Mouse (Mus musculus): ENCODE data around the gene Cdc40. TPM values are rescaled to one million over a fixed set of nuclear protein-coding genes. Genes with fewer than 3 reads are reported as not detected.

Cdc40 gene
- 10 to 100 TPM; 36.0 to 38.2 TPM for total RNA-seq (2021)
- long read RNA-seq, transcript Cdc40-201 (15 exons, 3,534 nt) = major isoform, 22 of 28 reads
- long read RNA-seq, partial matches to known transcripts = 2 of 28 reads
- long read RNA-seq, other reads (novel, unspliced or antisense) = 4 of 28 reads

DNA sequence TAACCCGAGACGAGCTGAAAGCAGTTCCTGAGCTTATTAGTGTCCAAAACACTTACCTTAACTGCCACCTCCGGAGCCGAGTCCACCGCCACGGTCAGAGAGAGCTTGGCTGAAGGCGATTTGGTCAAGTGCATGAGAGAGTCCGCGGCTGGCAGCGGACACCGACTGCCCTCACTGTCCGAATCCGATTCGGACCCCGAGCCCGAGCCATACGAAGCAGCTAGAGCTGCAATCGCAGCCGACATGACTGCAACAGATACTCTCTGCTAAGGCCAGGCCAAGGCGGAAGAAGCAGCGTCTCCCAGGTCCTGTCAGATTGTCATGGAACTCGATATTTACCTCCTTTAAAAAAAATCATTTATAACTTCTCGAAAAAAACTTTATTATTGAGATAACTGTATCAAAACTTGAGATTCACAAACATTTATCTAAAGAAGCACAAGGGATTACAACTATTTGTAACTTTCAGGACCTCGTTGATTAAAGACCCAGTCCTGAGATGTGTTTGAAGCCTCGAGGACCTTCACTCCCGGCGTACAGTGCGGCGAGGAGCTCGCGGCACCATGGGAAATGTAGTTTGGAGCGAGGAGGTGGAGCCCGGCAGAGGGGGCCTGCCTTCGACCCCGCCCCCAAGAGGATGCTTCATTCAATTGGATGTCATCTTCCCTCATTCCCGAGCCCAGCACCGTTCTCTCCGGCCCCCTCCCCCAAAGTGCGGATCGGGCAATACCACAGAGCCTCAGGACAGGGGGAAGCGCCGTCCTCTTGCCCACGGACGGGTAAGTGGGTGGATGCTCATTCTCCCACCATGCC, at the start of gene Cdc40, which contains the start of gene Wasf1:
TSS of gene Cdc40 (minus strand) at position 481 of the 813 bp plus-strand sequence.
TSS of gene Wasf1 (plus strand) at position 645 of the 813 bp plus-strand sequence.
- peak; percentile 97 to 98 for DNase-seq (ENCODE audit: low spot score in 2 of 2)

GRCm38 (mm10) chr10:40919464-40919863, 36.4 kb upstream of the Cdc40 start:
- DNase-seq (ENCODE audit: low spot score in 2 of 2) = no peak

- no peak for DNase-seq (ENCODE audit: low spot score in 2 of 2)
These were observed 35.7 kb upstream of the Cdc40 start for GRCm38 (mm10) chr10:40918669-40919440.

DNA sequence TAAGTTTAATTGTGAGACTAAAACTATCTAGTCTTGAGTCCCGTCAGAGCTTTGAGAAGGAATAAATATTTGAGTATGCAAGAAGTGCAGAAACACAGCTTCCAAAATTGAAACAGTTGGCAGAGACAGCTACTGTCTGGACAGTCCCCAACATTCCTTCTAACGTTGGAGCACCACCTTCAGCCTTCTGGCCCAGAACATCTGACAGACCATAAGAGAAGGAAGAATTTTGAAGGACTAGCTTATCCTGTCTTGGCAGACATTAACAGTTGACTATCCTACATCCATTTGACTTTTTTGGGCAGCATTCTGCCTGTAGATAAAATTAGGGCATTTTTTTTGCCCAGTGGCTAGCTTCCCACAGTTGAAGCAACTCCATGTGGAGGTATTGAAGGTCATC, 32.1 kb upstream of the Cdc40 start:
- DNase-seq (ENCODE audit: low spot score in 2 of 2) = no peak

DNA sequence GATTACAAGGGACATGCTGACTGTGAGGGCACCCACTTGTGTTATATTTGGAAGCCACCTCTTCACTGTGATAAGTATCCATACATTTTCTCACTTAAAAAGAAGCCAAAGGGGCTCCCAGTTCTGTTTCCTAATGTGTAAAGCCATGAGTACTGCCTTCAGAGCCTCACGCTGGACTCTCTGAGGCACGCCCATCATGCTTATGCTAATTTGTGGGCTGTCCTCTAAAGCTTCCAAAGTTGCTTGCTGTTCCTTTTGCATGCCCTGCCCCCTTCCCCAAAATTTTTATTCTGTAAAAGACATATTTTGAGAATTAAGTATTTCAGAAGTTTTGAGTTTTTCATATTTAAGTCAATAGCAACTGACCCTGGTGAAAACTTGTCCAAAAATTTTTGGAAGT, 27.7 kb upstream of the Cdc40 start:
- no peak for DNase-seq (ENCODE audit: low spot score in 2 of 2)

DNA sequence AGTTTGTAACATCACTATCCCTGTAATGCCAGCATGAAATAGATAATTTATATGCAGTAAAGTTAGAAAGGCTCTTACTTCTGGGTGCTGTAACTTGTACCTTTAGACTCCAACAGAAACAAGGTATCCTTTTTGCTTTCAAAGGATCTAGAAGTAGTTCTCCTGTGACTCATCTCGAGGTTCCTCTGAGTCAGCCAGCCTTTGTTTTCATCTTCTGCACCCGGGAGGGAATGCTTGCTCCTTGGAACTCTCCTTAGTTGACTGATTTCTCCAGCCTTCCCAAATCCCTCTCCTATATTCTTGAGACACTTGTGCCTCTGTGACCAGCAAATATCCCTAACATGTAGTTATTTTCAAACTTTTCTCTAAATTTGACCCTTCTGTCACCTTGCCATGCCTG, 25.5 kb upstream of the Cdc40 start:
- no peak for DNase-seq (ENCODE audit: low spot score in 2 of 2)

GRCm38 (mm10) chr10:40906802-40907201, 23.7 kb upstream of the Cdc40 start:
- DNase-seq (ENCODE audit: low spot score in 2 of 2) = no peak

DNA sequence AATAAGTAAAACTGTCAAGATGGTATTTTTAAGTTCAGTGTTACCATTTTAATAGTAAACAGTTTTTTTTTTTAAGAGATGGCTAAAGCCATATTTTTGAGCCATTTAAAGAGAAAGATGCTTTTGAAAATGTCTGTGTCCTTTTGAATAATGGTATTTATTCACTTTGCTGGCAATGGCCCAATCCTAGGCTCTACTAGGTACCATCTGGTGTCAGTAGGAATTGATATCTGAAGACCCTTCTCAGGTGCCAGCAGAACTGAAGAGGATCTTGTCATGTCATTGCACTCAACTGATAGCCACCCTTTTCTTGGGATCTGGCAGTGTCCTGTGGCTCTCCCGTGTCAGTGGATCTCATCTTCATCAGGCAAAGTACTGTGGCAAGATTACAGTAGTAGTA, 23.0 kb upstream of the Cdc40 start:
- no peak for DNase-seq (ENCODE audit: low spot score in 2 of 2)

- no peak for DNase-seq (ENCODE audit: low spot score in 2 of 2)
These were observed 18.7 kb upstream of the Cdc40 start for GRCm38 (mm10) chr10:40901786-40902185.

DNA sequence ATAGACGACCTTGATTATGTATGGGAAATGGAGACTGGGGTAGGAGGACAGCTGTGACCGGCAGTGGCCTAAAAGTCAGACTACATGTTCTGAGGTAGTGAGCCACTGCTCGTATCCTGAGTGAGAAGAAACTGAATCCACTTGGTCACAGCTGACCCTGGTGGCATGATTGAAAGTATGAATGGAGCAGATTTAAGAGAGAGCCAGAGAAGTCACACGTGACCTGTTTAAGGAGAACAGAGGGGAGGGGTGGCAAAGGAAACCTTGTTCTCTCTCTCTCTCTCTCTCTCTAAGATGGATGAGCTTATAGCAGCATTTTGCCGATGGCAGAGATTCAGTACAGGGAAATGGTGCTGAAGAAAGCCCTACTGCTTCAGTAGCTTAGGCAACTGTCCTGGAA, 13.5 kb upstream of the Cdc40 start:
- DNase-seq (ENCODE audit: low spot score in 2 of 2) = no peak

DNA sequence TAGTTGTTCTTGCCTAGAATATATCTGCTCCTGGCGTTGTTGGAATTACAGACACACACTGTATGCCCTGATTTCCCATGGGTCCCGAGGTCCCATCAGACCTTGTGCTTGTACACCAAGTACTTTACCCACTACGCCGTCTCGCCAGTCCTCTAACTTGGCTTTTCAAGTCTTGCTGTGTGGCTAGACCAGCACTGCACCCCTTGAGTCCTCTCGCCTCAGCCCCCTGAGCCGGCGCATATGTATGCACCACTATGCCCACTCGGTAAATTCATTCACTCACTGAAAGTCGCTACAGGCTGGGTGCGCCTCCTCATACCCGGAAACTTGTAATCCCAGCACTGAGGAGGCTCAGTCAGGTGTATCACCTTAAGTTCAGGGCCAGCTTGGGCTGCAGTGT, 12.7 kb upstream of the Cdc40 start:
- no peak for DNase-seq (ENCODE audit: low spot score in 2 of 2)

- no peak for DNase-seq (ENCODE audit: low spot score in 2 of 2)
These were observed 6.0 kb upstream of the Cdc40 start for GRCm38 (mm10) chr10:40889146-40889545.

DNA sequence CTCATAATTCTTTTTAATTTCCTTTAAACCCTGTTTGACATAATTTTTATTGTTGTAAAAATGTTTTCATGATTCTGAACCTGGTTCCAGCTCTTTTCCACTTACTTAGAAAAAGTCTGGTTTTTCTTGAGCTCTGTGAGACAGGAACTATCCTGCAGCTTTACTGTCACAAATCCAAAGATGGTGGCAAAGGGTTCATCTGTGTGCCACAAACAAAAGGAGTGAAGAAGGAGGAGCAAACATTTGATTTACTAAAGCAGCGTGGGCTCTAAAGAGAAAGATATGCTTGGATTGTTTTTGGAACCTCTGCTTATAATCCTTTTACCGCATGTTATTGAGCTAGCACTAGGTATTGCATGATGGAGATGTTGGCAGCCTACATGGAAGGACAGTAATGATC, 4.2 kb upstream of the Cdc40 start:
- no peak for DNase-seq (ENCODE audit: low spot score in 2 of 2)

- no peak for DNase-seq (ENCODE audit: low spot score in 2 of 2)
These were observed 2.3 kb upstream of the Cdc40 start for GRCm38 (mm10) chr10:40885432-40885831.

DNA sequence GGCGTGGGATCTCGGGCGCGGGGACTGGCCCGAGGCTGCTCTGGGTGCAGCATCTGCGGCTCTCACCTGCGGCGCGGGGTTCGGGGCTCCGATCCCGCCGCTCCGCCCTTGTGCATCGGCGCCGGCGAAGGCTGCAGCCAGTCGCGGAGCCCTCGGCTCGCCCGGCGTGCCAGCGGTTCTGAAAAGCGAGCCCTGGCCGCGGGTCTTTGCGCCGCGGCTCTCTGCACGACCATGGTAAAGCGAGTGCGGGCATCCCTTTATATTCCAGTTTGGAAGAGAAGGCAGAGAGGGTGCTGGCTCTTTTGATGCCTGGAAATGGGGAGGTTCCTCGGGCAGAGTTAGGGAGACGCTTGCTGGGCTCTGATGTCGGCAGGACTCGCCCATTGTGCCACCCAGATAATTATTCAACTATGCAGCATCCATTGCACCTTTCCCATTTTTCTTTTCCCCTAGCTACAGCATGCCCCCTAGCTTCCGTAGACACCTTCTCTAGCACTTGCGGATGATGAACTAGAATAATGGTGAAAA, 1.2 kb upstream of the Cdc40 start:
- peak; percentile 59 to 61 for DNase-seq (ENCODE audit: low spot score in 2 of 2)

- no peak for DNase-seq (ENCODE audit: low spot score in 2 of 2)
These were observed 650 bp upstream of the Cdc40 start for GRCm38 (mm10) chr10:40883644-40884278.

DNA sequence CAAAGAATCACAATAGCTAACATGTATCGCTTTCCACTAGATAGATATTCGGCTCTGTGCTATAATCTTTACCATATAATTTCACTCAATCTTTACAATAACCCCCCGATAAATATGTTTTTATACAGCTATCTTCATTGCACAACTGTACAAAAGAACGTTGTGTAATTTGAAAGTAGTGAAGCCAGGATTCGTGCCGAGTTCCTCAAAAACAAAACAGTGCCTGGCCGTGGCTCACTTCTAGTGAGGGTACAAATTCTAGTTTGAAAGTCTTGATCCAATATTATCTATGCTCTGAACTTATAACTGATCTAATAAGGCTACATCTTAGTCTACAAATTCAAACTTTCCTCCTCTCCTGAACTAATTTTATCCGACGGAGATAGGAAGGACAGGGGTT, 778 bp downstream of the Cdc40 start:
- DNase-seq (ENCODE audit: low spot score in 2 of 2) = no peak

DNA sequence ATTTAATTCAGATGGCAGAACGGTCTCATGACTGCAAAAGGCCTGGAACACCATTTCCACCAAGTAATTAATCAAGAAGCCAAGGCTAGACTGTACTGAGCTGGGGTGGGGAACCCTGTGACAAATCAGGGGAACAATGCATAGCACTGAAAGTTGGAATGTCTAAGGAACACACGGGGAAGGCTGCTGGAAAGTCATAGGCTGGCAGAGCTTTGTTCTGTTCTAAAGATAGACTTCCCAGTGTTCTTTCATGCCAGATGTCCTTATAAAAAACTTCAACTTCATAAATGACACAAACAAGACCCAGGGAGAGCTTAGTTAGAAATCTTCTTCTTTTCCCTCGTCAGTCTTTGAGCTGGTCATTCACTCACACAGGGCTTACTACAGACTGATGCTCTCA, 1.9 kb downstream of the Cdc40 start:
- no peak for DNase-seq (ENCODE audit: low spot score in 2 of 2)

DNA sequence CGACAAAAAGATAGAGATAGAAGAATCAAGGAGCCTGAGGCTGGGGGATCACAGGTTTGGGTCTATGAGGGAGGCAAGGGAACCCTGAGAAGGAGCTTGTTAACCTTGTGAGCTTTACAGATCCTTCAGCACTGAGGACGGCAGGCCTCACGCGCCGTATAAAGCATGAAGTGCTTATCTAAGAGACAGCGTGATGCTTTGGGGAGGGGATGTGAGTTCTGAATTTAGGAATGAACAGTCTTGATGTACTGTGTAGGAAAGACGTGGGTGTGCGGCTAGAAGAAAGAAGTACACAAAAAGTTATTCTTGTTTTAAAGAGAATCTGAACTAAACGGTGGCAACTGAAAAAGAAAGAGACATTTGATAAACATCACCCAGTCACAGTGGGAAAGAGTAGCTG, 3.1 kb downstream of the Cdc40 start:
- DNase-seq (ENCODE audit: low spot score in 2 of 2) = no peak

- no peak for DNase-seq (ENCODE audit: low spot score in 2 of 2)
These were observed 4.9 kb downstream of the Cdc40 start for GRCm38 (mm10) chr10:40878246-40878645.

DNA sequence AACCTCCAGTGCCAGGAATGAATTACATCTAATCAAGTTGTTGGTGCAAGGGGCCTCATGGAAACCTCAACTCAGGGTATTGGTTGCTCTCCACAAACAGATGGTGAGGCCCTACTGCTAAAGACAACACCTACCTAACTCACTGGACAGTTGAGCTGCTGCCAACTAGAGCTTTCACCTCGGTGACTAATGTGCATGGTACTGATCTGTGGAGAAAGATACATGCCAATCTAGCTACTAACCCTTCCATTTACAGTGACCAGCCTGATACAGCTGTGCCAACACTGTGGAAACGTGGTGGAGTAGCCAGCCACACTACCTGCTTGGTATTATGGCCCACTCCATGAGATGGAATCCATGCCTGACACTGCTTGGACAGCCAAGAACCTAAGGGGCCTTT, 11.1 kb downstream of the Cdc40 start:
- DNase-seq (ENCODE audit: low spot score in 2 of 2) = no peak

DNA sequence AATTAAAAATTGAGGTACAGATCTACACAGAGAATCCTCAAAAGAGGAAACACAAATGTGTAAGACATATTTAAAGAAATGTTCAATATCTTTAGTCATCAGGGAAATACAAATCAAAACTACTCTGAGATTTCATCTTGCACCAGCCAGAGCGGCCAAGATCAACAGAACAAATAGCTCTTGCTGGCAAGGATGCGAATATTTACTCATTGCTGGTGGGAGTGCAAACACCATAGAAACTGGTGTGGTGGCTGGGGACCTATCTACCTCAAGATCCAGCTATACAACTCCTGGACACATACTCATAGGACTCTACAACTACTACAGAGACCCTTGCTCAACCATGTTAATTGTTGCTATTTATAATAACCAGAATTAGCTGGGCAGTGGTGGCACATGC, 11.8 kb downstream of the Cdc40 start:
- no peak for DNase-seq (ENCODE audit: low spot score in 2 of 2)

Measured in layer of hippocampus, postnatal 10 days (tissue).